Mouse (Mus musculus) intestine, postnatal 0 days (tissue): ENCODE data around the gene Satb2. TPM values are rescaled to one million over a fixed set of nuclear protein-coding genes. Genes with fewer than 3 reads are reported as not detected.

Experiments
- ATAC-seq: fragments of 200-750 bp; cut with Nextera tagmentation; 2 replicates; pipeline ENCODE4 v1.8.0; 2017; ENCODE audit warnings: mild to moderate bottlenecking, moderate TSS enrichment, moderate library complexity
- H3K27ac ChIP-seq: fragments of 300-500 bp; sonication (generic); 2 replicates; pipeline ENCODE4 v1.5.1; 2014; ENCODE audit warnings: mild to moderate bottlenecking, low read depth, low read length, moderate library complexity
- H3K27me3 ChIP-seq: fragments of 300-500 bp; sonication (generic); replicated peaks from 2 replicates; pipeline ENCODE4 v1.6.1; 2014; ENCODE audit warnings: low read length, mixed read lengths; ENCODE audit not compliant: control insufficient read depth, insufficient read depth
- H3K36me3 ChIP-seq: fragments of 300-500 bp; sonication (generic); 2 replicates; pipeline ENCODE4 v1.6.1; 2014; ENCODE audit warnings: mild to moderate bottlenecking, moderate library complexity; ENCODE audit not compliant: control insufficient read depth, insufficient read depth
- H3K4me1 ChIP-seq: fragments of 300-500 bp; sonication (generic); replicated peaks from 2 replicates; pipeline ENCODE4 v1.6.1; 2014; ENCODE audit warnings: antibody characterized with exemption, low read length, mixed read lengths; ENCODE audit not compliant: control insufficient read depth, insufficient read depth
- H3K4me2 ChIP-seq: fragments of 300-500 bp; sonication (generic); replicated peaks from 2 replicates; pipeline ENCODE4 v1.6.1; 2014; ENCODE audit warnings: low read depth, mild to moderate bottlenecking, moderate library complexity
- H3K4me3 ChIP-seq: fragments of 300-500 bp; sonication (generic); 2 replicates; pipeline ENCODE4 v1.5.1; 2014; ENCODE audit warnings: low read depth, low read length
- H3K9ac ChIP-seq: fragments of 300-500 bp; sonication (generic); 2 replicates; pipeline ENCODE4 v1.6.1; 2014; ENCODE audit warnings: mild to moderate bottlenecking, low read depth, low read length
- H3K9me3 ChIP-seq: fragments of 300-500 bp; sonication (generic); 2 replicates; pipeline ENCODE4 v1.6.1; 2016; ENCODE audit warnings: mixed run types; ENCODE audit not compliant: control insufficient read depth
- CTCF ChIP-seq: sonication (generic); IDR thresholded peaks from 2 replicates; pipeline ENCODE4 v1.5.1; 2016; ENCODE audit warnings: low read depth, mild to moderate bottlenecking, control low read depth, antibody characterized with exemption, moderate library complexity
- WGBS: fragments of 180-500 bp; shearing (Covaris S2); extraction: QIAGEN DNeasy Blood & Tissue Kit; methylation state at CpG from one replicate; pipeline ENCODE4 v1.1.7; 2014; 5-methylcytosine and 5-hydroxymethylcytosine counted together
- polyA plus RNA-seq: library from polyadenylated mRNA; unstranded; fragments of >200 nt; fragmentation: Nextera tagmentation; extraction: Ambion mirVana; gene quantifications from 2 replicates; pipeline ENCODE4 v1.2.1, GENCODE M21; 2015

Gene Satb2
- polyA plus RNA-seq, 1 experiment from 2014 or later, result 2.4 TPM

DNA sequence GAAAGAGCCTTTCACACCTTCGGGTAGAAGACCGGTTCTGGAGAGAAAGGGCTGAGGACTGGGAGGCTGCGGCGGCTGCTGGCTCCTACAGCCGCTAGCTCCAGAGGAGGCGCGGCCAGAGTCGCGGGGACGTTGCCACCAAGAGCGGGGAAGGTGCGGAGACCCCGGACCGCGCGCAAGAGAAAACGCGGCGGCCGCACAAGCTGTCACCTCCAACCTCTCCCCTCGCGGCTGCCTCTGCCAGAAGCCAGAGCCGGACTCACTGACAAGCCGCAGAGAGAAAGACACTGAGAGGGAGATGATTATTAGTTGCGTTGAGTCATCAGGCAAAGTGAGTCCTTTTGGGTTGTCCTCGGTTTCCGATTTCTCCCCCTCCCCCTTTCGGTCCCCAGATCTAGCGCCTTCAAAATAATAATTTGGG is 7.0 kb downstream of the Satb2 start:
- 0% methylated on average over 29 of the region's 29 CpGs for WGBS
- H3K4me2 ChIP-seq, result peak overlapping the region; percentile 98
- no peak for ATAC-seq
- H3K36me3 ChIP-seq, result no peaks in the 10 kb centered on the region
- H3K4me1 ChIP-seq, result no peaks in the 10 kb centered on the region
- no peak overlapping the region for H3K27ac ChIP-seq
- TF ChIP-seq CTCF, result no peak
- peak overlapping the region; percentile 71 for H3K9ac ChIP-seq
- peaks cover 33% of the 10 kb centered on the region for H3K27me3 ChIP-seq
- peak overlapping the region; percentile 71 for H3K4me3 ChIP-seq
- H3K9me3 ChIP-seq, result no peaks in the 10 kb centered on the region

DNA sequence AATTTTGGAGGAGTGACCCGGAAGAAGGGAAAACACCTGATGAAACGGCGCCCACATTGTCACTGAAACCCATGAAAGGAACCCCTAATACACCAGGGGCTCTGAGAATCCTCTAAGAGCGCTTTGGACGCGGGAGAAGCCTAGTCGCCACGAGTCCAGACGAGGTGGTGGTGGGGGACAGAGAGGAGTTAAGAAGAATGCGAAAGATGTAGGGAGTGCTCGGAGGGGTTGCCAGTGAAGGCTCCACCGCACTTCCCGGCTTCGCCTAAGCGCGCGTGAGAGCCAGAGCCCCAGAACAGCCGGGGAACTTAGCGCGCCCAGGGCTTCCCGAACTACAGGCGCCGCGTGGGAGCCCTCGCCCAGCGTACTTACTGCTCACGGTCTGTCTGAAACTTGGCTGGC is 7.7 kb downstream of the Satb2 start:
- WGBS, result 1% methylated on average over 27 of the region's 27 CpGs
- Histone ChIP-seq H3K9ac (peak overlapping the region; percentile 31; the same call in 1 of the 2 replicates), H3K27ac (no peak overlapping the region), H3K36me3 (no peaks in the 10 kb centered on the region), H3K9me3 (no peaks in the 10 kb centered on the region), H3K27me3 (peaks cover 26% of the 10 kb centered on the region), H3K4me1 (no peaks in the 10 kb centered on the region), H3K4me2 (peak overlapping the region; percentile 98), H3K4me3 (peak overlapping the region; percentile 71)
- no peak for TF ChIP-seq CTCF
- no peak for ATAC-seq

DNA sequence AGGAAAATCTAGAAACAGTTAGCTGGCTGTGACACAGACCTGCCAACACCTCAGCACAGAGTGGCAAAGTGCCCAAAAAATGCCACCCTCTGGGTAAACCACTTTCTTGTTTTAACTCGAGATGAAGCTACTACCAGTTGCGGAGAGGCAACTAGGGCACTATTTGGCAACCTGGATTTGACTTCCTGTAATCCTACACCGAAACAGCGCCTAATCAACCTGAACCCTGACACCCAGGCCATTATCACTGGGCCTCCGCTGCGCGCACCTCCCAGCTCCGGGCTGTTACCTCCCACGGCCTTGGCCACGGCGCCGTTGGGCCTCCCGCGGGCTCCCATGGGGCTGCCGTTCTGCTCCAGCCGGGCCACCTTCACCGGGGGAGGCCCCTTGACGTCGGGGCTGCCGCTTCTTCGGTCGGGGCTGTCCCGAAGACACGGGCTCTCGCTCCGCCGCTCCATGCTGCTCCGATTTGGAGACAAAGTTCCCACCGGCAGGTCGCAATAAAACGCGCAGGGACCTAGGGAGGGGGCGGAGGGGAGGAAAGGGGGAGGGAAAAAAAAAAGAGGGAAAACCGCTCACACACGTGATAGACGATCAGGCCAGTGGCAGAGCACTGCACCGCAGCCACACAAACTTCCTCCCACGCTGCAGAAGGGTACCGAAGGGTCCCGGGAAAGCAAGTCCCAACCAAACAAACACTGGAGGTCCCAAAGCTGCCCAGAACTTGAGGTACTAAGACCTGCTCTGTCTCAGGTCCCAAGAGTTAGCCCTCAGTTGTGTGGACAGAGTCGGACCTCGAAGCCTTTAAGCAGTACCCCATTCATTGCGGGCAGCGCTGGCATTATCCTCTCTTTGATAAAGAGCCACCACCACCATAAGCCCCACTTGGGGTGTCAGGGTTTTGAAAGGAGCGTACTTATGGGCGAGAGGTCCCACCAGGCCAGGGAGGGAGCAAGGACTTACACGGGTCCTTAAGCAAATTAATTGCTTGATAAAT is 8.8 kb downstream of the Satb2 start:
- H3K36me3 ChIP-seq, result no peaks in the 10 kb centered on the region
- H3K27ac ChIP-seq, result peak overlapping the region; percentile 81
- WGBS, result 4% methylated on average over 47 of the region's 47 CpGs
- no peaks in the 10 kb centered on the region for H3K9me3 ChIP-seq
- H3K27me3 ChIP-seq, result peaks cover 20% of the 10 kb centered on the region; the same call in 1 of the 2 replicates
- H3K4me3 ChIP-seq, result peak overlapping the region; percentile 71
- H3K4me2 ChIP-seq, result peak overlapping the region; percentile 98
- ATAC-seq, result peak; percentile 80
- TF ChIP-seq CTCF, result no peak
- H3K9ac ChIP-seq, result peak overlapping the region; percentile 42; the same call in 1 of the 2 replicates
- H3K4me1 ChIP-seq, result no peaks in the 10 kb centered on the region

DNA sequence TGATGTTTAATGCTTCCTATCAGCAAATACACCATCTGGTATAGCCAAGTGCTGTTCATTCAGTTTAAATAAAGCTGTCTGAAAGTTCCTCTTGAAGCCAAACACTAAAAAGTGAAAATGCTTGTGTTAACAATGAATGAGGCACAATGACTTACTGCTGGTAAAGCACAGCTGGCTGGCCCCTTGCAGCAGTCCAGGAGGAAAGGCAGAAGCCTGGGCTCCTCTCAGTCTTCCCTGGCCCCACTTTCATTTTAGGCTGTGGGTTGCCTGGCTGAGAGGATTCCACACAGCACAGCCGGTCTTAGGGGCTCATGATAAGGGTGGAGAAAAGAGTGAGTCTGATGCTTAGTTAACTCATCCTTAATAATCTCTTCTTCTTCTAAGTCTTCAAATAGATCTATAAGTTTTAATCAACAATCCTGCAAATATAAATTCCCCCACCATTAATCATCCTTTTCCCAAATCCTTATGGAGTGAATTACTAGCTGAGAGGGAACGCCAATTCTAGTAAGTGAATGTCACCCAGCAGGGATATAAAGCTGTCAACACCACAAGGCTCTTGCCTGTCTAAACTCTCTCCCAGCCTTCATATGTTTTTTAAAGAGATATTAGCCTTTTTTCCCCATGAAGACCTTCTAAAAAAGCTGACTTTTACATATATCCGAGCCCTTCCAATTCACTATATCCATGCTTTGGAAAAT is 12.4 kb downstream of the Satb2 start:
- H3K27me3 ChIP-seq, result peaks cover 12% of the 10 kb centered on the region; the same call in 1 of the 2 replicates
- WGBS, result 76% methylated on average over 3 of the region's 3 CpGs
- H3K36me3 ChIP-seq, result no peaks in the 10 kb centered on the region
- H3K4me2 ChIP-seq, result no peak overlapping the region
- no peak overlapping the region for H3K9ac ChIP-seq
- H3K9me3 ChIP-seq, result no peaks in the 10 kb centered on the region
- H3K4me1 ChIP-seq, result no peaks in the 10 kb centered on the region; the same call in 1 of the 2 replicates
- ATAC-seq, result no peak
- no peak overlapping the region for H3K4me3 ChIP-seq
- no peak for TF ChIP-seq CTCF
- H3K27ac ChIP-seq, result no peak overlapping the region

DNA sequence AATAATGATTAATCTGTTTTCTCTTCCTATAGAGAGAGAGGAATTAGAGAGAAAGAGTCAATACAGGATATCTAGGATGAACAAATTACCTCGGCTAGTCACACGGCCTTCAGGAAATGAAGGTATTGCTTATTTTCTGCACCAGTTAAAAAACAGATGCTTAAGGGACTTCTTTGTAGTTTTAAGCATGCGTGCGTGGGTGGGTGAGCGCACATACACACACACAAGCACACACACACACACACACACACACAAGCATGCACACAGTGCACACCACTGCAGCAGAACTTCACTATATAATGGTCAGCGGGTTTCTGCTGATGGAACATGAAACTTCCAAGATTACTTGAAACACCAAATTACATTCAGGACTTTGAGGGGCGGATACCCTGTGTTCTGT is 14.0 kb downstream of the Satb2 start:
- Histone ChIP-seq H3K36me3 (no peaks in the 10 kb centered on the region), H3K9ac (no peak overlapping the region), H3K4me3 (no peak overlapping the region), H3K9me3 (no peaks in the 10 kb centered on the region), H3K27ac (no peak overlapping the region), H3K27me3 (peaks cover 5% of the 10 kb centered on the region; the same call in 1 of the 2 replicates), H3K4me1 (no peaks in the 10 kb centered on the region; the same call in 1 of the 2 replicates), H3K4me2 (no peak overlapping the region)
- ATAC-seq, result no peak
- TF ChIP-seq CTCF, result no peak
- WGBS, result 85% methylated on average over 7 of the region's 7 CpGs

DNA sequence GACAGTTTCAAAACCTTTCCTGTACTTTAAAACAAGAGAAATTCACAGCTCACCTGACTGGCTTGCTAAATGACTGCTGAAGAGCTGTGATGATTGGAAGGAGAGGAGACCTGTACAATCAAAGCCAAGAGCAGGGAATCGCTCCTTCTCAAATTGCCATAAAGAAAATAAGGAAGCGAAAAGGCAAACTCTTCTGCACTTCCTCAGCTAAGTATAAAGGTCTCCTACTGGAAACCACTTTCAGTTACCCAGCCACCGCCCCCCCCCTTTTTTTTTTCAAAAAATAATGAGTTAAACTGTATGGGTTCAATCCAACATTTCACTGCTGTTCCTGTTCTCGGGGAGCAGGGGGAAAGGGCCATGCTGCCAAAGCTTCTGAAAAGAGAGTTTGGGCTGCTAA is 15.2 kb downstream of the Satb2 start:
- no peaks in the 10 kb centered on the region for H3K27me3 ChIP-seq
- no peak overlapping the region for H3K9ac ChIP-seq
- TF ChIP-seq CTCF, result no peak
- no peak overlapping the region for H3K4me3 ChIP-seq
- ATAC-seq, result no peak
- 81% methylated on average over 4 of the region's 4 CpGs for WGBS
- no peak overlapping the region for H3K4me2 ChIP-seq
- H3K36me3 ChIP-seq, result no peaks in the 10 kb centered on the region
- no peak overlapping the region for H3K27ac ChIP-seq
- H3K4me1 ChIP-seq, result no peaks in the 10 kb centered on the region; the same call in 1 of the 2 replicates
- H3K9me3 ChIP-seq, result no peaks in the 10 kb centered on the region
